Mouse (Mus musculus) embryonic stem cell, embryonic (primary cell): Measurements from ENCODE around the gene Marveld3.

Experiments
- CTCF ChIA-PET, 4 experiments: fragments of 300-600 bp in 2 of 4; fragments of 350-600 bp in 2 of 4; sonication (Branson Sonifier 250); formaldehyde crosslinking; loops; one replicate each; lab custom pipeline; 2022; ENCODE audit warnings: inconsistent platforms in 2 of 4; lab: Charles Lee
- POLR2A ChIA-PET, 4 experiments: fragments of 300-600 bp in 2 of 4; fragments of 350-600 bp in 2 of 4; sonication (Branson Sonifier 250); formaldehyde crosslinking; loops; one replicate each; lab custom pipeline; 2022; ENCODE audit warnings: antibody characterized with exemption in 4 of 4, inconsistent platforms in 1 of 4; lab: Charles Lee

Gene Marveld3

GRCm38 (mm10) chr8:109982386-109983105 is 20.5 kb upstream of the Marveld3 start:
- CTCF ChIA-PET = no interaction called here
- POLR2A ChIA-PET = no interaction called here

GRCm38 (mm10) chr8:109979339-109979738 is 17.3 kb upstream of the Marveld3 start:
- POLR2A ChIA-PET = no interaction called here
- CTCF ChIA-PET = no interaction called here

GRCm38 (mm10) chr8:109972901-109973300 is 10.9 kb upstream of the Marveld3 start:
- CTCF ChIA-PET = no interaction called here
- POLR2A ChIA-PET = no interaction called here

GRCm38 (mm10) chr8:109970323-109970722 is 8.3 kb upstream of the Marveld3 start:
- ChIA-PET CTCF (interaction anchor here (0.6 to 1.9 kb wide), 13 partner anchors 8 to 406 kb away, joined by 3 to 13 read pairs (median 4); partner anchors contain the start of genes Marveld3 (in 2 of the 4) and Phlpp2 (in 1 of the 4)), POLR2A (interaction anchor here in 1 of 4 experiments (0.6 to 1.3 kb wide), 3 partner anchors 96 to 552 kb away, joined by 3 read pairs; no protein-coding TSS in a partner anchor)

GRCm38 (mm10) chr8:109968837-109969236 is 6.8 kb upstream of the Marveld3 start:
- ChIA-PET CTCF (interaction anchor here in 3 of 4 experiments (0.5 to 1.3 kb wide), 3 partner anchors 14 to 34 kb away, joined by 3 to 10 read pairs (median 4); no protein-coding TSS in a partner anchor), POLR2A (interaction anchor here in 3 of 4 experiments (0.5 to 1.6 kb wide), 4 partner anchors 9 to 1979 kb away, joined by 3 read pairs; no protein-coding TSS in a partner anchor)

- ChIA-PET POLR2A (interaction anchor here in 2 of 4 experiments (0.7 to 1.2 kb wide), 2 partner anchors 68 to 117 kb away, joined by 3 read pairs; no protein-coding TSS in a partner anchor), CTCF (interaction anchor here in 2 of 4 experiments (0.6 to 2.9 kb wide), 6 partner anchors 10 to 307 kb away, joined by 4 to 27 read pairs (median 5); no protein-coding TSS in a partner anchor)
These were observed 2.1 kb upstream of the Marveld3 start for GRCm38 (mm10) chr8:109964106-109964505.

- ChIA-PET POLR2A (interaction anchor here in 2 of 4 experiments (0.7 to 1.2 kb wide), 2 partner anchors 68 to 118 kb away, joined by 3 read pairs; no protein-coding TSS in a partner anchor), CTCF (interaction anchor here in 3 of 4 experiments (0.8 to 3.2 kb wide), 8 partner anchors 10 to 515 kb away, joined by 3 to 27 read pairs (median 5); no protein-coding TSS in a partner anchor)
These were observed 1.4 kb upstream of the Marveld3 start for GRCm38 (mm10) chr8:109963421-109963820.

GRCm38 (mm10) chr8:109962896-109963295 is 893 bp upstream of the Marveld3 start:
- CTCF ChIA-PET = interaction anchor here (0.7 to 3.2 kb wide), 17 partner anchors 8 to 516 kb away, joined by 3 to 27 read pairs (median 4); no protein-coding TSS in a partner anchor
- POLR2A ChIA-PET = interaction anchor here in 1 of 4 experiments (1.2 kb wide), 1 partner anchor 119 kb away, joined by 3 read pairs; no protein-coding TSS in a partner anchor

- CTCF ChIA-PET = no interaction called here
- POLR2A ChIA-PET = interaction anchor here in 1 of 4 experiments (0.7 kb wide), 1 partner anchor 928 kb away, joined by 3 read pairs; no protein-coding TSS in a partner anchor
These were observed 2.9 kb downstream of the Marveld3 start for GRCm38 (mm10) chr8:109959112-109959511.

- CTCF ChIA-PET = interaction anchor here (0.5 to 2.1 kb wide), 11 partner anchors 8 to 804 kb away, joined by 3 to 20 read pairs (median 4); partner anchors contain the start of gene Zfp612 (in 1 of the 4)
These were observed 3.9 kb downstream of the Marveld3 start for GRCm38 (mm10) chr8:109958036-109958655.

GRCm38 (mm10) chr8:109957167-109958028 is 4.6 kb downstream of the Marveld3 start:
- CTCF ChIA-PET = interaction anchor here (0.5 to 2.1 kb wide), 13 partner anchors 8 to 805 kb away, joined by 3 to 20 read pairs (median 4); partner anchors contain the start of gene Zfp612 (in 1 of the 4)
- POLR2A ChIA-PET = interaction anchor here (0.6 to 2.2 kb wide), 14 partner anchors 7 to 960 kb away, joined by 3 to 18 read pairs (median 3); partner anchors contain the start of genes Dhodh (in 1 of the 4), Phlpp2 (in 1 of the 4) and Zfp821 (in 1 of the 4)

More at GRCm38 (mm10) chr8:109958036-109958655, 3.9 kb downstream of the Marveld3 start:
- POLR2A ChIA-PET = interaction anchor here in 3 of 4 experiments (0.6 to 2.2 kb wide), 10 partner anchors 8 to 537 kb away, joined by 3 to 18 read pairs (median 4); partner anchors contain the start of genes Phlpp2 (in 1 of the 3) and Zfp821 (in 1 of the 3)

- CTCF ChIA-PET = interaction anchor here (0.6 to 1.1 kb wide), 5 partner anchors 9 to 359 kb away, joined by 4 to 10 read pairs (median 5); no protein-coding TSS in a partner anchor
- POLR2A ChIA-PET = interaction anchor here in 2 of 4 experiments (0.5 to 0.7 kb wide), 3 partner anchors 58 to 1019 kb away, joined by 3 to 7 read pairs (median 3); no protein-coding TSS in a partner anchor
These were observed 7.5 kb downstream of the Marveld3 start for GRCm38 (mm10) chr8:109954486-109954948.

GRCm38 (mm10) chr8:109952171-109952570 is 9.8 kb downstream of the Marveld3 start:
- POLR2A ChIA-PET = no interaction called here
- CTCF ChIA-PET = interaction anchor here in 1 of 4 experiments (1.2 kb wide), 1 partner anchor 9 kb away, joined by 5 read pairs; the partner anchor contains the start of gene Marveld3

- ChIA-PET POLR2A (interaction anchor here (0.7 to 2.3 kb wide), 7 partner anchors 9 to 575 kb away, joined by 3 to 18 read pairs (median 3); no protein-coding TSS in a partner anchor), CTCF (interaction anchor here (0.5 to 2.5 kb wide), 24 partner anchors 8 to 1537 kb away, joined by 3 to 34 read pairs (median 4); partner anchors contain the start of genes Marveld3 (in 3 of the 4) and Pkd1l3 (in 1 of the 4))
These were observed 13.8 kb downstream of the Marveld3 start for GRCm38 (mm10) chr8:109948285-109948564.

GRCm38 (mm10) chr8:109947447-109948284 is 14.3 kb downstream of the Marveld3 start:
- POLR2A ChIA-PET = interaction anchor here (0.7 to 2.3 kb wide), 8 partner anchors 10 to 768 kb away, joined by 3 to 18 read pairs (median 3); no protein-coding TSS in a partner anchor
- CTCF ChIA-PET = interaction anchor here (0.5 to 2.5 kb wide), 38 partner anchors 8 to 1667 kb away, joined by 3 to 34 read pairs (median 4); partner anchors contain the start of genes Marveld3 (in 3 of the 4), Pkd1l3 (in 2 of the 4) and Phlpp2 (in 1 of the 4)

GRCm38 (mm10) chr8:109946272-109946671 is 15.7 kb downstream of the Marveld3 start:
- POLR2A ChIA-PET = no interaction called here
- CTCF ChIA-PET = interaction anchor here in 3 of 4 experiments (0.5 to 2.4 kb wide), 7 partner anchors 17 to 556 kb away, joined by 3 to 34 read pairs (median 4); partner anchors contain the start of gene Marveld3 (in 1 of the 3)
